Mouse (Mus musculus): ENCODE data around the gene Sf3b4.

GRCm38 (mm10) chr3:96170276-96170675 is 1.9 kb upstream of the Sf3b4 start:
- TF ChIP-seq CTCF (IDR thresholded peaks at IDR 0.05; ENCODE audit: low read depth) = no peak
- TF ChIP-seq EP300 (optimal IDR thresholded peaks at IDR 0.05) = no peak

All from stomach, postnatal 0 days (tissue).